Comparison of ENCODE assay signal across 10 mouse cellular contexts in genomic region chrX:36352446-36352845, GRCm38 (mm10). TPM values are rescaled to one million over a fixed set of nuclear protein-coding genes. Genes with fewer than 3 reads are reported as not detected.
DNase-seq lines count a peak whose midpoint lies in the region; ATAC-seq and TF ChIP-seq lines count a peak whose summit lies in the region.
"Had no signal": no experiment of that assay in that cellular context is flagged by ENCODE, and none has a peak within 500 bp of the region (broad histone marks: within the 10 kb centered on the region; RNA-seq: fewer than 3 reads in every experiment).

No protein-coding gene starts in this region.

- no peak for TF ChIP-seq EP300 in heart, postnatal 0 days (IDR thresholded peaks at IDR 0.05; ENCODE audit: low read depth)

- ATAC-seq in heart, postnatal 0 days (ENCODE audit: insufficient read depth, low read depth), result no peak
- ATAC-seq in granulocyte monocyte progenitor cell, adult 5-6 weeks (replicated peaks; ENCODE audit: poor library complexity, severe bottlenecking), result no peak; the same call in 1 of the 2 replicates

- no peaks in the 10 kb centered on the region for H3K4me1 ChIP-seq in heart, postnatal 0 days (ENCODE audit: control insufficient read depth, insufficient read depth)
- H3K4me1 ChIP-seq: midbrain, embryonic 12.5 days had no signal

- no peak overlapping the region for H3K4me2 ChIP-seq in heart, postnatal 0 days (ENCODE audit: low read depth, low read length)
- H3K4me2 ChIP-seq: midbrain, embryonic 12.5 days had no signal

- no peak overlapping the region for H3K27ac ChIP-seq in heart, postnatal 0 days (ENCODE audit: low read depth)
- H3K27ac ChIP-seq: midbrain, embryonic 12.5 days had no signal

- 38% methylated on average over 3 of the region's 3 CpGs for WGBS in heart, postnatal 0 days

- no peaks in the 10 kb centered on the region for H3K36me3 ChIP-seq in heart, postnatal 0 days (replicated peaks; ENCODE audit: control insufficient read depth, insufficient read depth, low read length)
- H3K36me3 ChIP-seq: midbrain, embryonic 12.5 days had no signal

- TF ChIP-seq CTCF in heart, postnatal 0 days (IDR thresholded peaks at IDR 0.05; ENCODE audit: low read depth), result peak; percentile 25; the same call in 1 of the 2 replicates

- H3K9ac ChIP-seq in heart, postnatal 0 days (replicated peaks; ENCODE audit: low read depth, low read length), result no peak overlapping the region
- H3K9ac ChIP-seq: midbrain, embryonic 12.5 days had no signal

- H3K4me3 ChIP-seq in heart, postnatal 0 days (ENCODE audit: low read depth, low read length), result no peak overlapping the region
- H3K4me3 ChIP-seq: midbrain, embryonic 12.5 days had no signal

- no peaks in the 10 kb centered on the region for H3K9me3 ChIP-seq in heart, postnatal 0 days (replicated peaks; ENCODE audit: control insufficient read depth, low read length)
- H3K9me3 ChIP-seq: midbrain, embryonic 12.5 days had no signal

- no peaks in the 10 kb centered on the region for H3K27me3 ChIP-seq in heart, postnatal 0 days (ENCODE audit: control insufficient read depth, insufficient read depth, low read length)
- H3K27me3 ChIP-seq: midbrain, embryonic 12.5 days had no signal

- peak; percentile 12 for DNase-seq in heart, postnatal 0 days (ENCODE audit: low spot score)
- DNase-seq in heart, adult 9 months (ENCODE audit: low spot score in 2 of 2), result no peak
- peak; percentile 10 to 12 for DNase-seq in right cerebral cortex, adult 2 months (ENCODE audit: low spot score in 2 of 2)
- no peak for DNase-seq in right cerebral cortex, postnatal 36 days (ENCODE audit: low spot score in 2 of 2)
- DNase-seq in cerebellum, adult 9-11 months, result peak; percentile 14
- DNase-seq in naive thymus-derived CD4-positive, alpha-beta T cell, adult 2 months (ENCODE audit: low read depth), result peak; percentile 46
- DNase-seq in ovary, postnatal 36 days (ENCODE audit: low spot score), result no peak

RNA-seq across cellular contexts. Expression of gene Lonrf3, which starts 24.3 kb away (rescaled TPM):
- total RNA-seq in heart, postnatal 0 days (2014; rRNA removed; ENCODE audit: low replicate concordance), result 3.9 and 10.8 TPM in 2 replicates
- 0.08 and 0.10 TPM in 2 replicates for polyA plus RNA-seq in heart, postnatal 0 days (2015; fragmentation: Nextera tagmentation; extraction: Ambion mirVana)
- total RNA-seq in granulocyte monocyte progenitor cell, adult 5-6 weeks (2014; fragmentation: Nextera tagmentation), result 6.1 and 8.9 TPM in 2 replicates
- total RNA-seq in granulocyte monocyte progenitor cell, adult 5-6 weeks (2017), result 29.0 and 31.9 TPM in 2 replicates

RNA-seq across cellular contexts. Expression of gene Gm6268, which starts 48.6 kb away (rescaled TPM):
- not detected in 2 replicates for total RNA-seq in heart, postnatal 0 days (2014; rRNA removed; ENCODE audit: low replicate concordance)
- not detected in 2 replicates for polyA plus RNA-seq in heart, postnatal 0 days (2015; fragmentation: Nextera tagmentation; extraction: Ambion mirVana)
- not detected in 2 replicates for total RNA-seq in granulocyte monocyte progenitor cell, adult 5-6 weeks (2014; fragmentation: Nextera tagmentation)
- not detected in 2 replicates for total RNA-seq in granulocyte monocyte progenitor cell, adult 5-6 weeks (2017)
- polyA plus RNA-seq: intestine, embryonic 14.5 days; midbrain, embryonic 12.5 days had no signal

Comparison
In these comparisons a context has a peak if more than half of its experiments do, and no peak if none do; other contexts are left out.
1. DNase-seq: peak in heart, postnatal 0 days (single experiment), right cerebral cortex, adult 2 months (2 of 2), cerebellum, adult 9-11 months (single experiment) and naive thymus-derived CD4-positive, alpha-beta T cell, adult 2 months (single experiment); none in heart, adult 9 months (0 of 2), right cerebral cortex, postnatal 36 days (0 of 2) and ovary, postnatal 36 days (single experiment).